Mouse (Mus musculus) heart, adult 2 months (tissue): ENCODE results near the gene Tbc1d9. TPM values are rescaled to one million over a fixed set of nuclear protein-coding genes. Genes with fewer than 3 reads are reported as not detected.

Experiments
- DNase-seq, 2 experiments: peaks; one replicate each; pipeline ENCODE4 v3.0.0; 2021
- H3K27ac ChIP-seq: fragments of 200-600 bp; 2 replicates; pipeline ENCODE4 v1.8.1; 2022
- H3K27me3 ChIP-seq: fragments of 200-500 bp; 2 replicates; pipeline ENCODE4 v1.6.1; 2012; ENCODE audit warnings: mild to moderate bottlenecking, low read length, inconsistent platforms, mixed read lengths; ENCODE audit not compliant: control insufficient read depth, insufficient read depth
- H3K36me3 ChIP-seq: fragments of 200-500 bp; 2 replicates; pipeline ENCODE4 v1.6.1; 2012; ENCODE audit warnings: low read length, inconsistent platforms; ENCODE audit not compliant: control insufficient read depth, insufficient read depth
- H3K4me1 ChIP-seq: fragments of 200-500 bp; 2 replicates; pipeline ENCODE4 v1.6.1; 2011; ENCODE audit warnings: low read length; ENCODE audit not compliant: control insufficient read depth, insufficient read depth
- H3K4me3 ChIP-seq: fragments of 200-600 bp; 2 replicates; pipeline ENCODE4 v1.8.1; 2022
- H3K79me2 ChIP-seq: fragments of 200-500 bp; replicated peaks from 2 replicates; pipeline ENCODE4 v1.6.1; 2012; ENCODE audit warnings: mild to moderate bottlenecking, inconsistent platforms, low read length, moderate library complexity, mixed read lengths; ENCODE audit not compliant: control insufficient read depth, insufficient read depth
- H3K9ac ChIP-seq: fragments of 200-500 bp; 2 replicates; pipeline ENCODE4 v1.6.1; 2012; ENCODE audit warnings: low read depth, mild to moderate bottlenecking, control low read depth, inconsistent platforms, low read length, mixed read lengths
- CTCF ChIP-seq: fragments of 200-600 bp; IDR thresholded peaks from 2 replicates; pipeline ENCODE4 v1.8.1; 2022; ENCODE audit warnings: antibody characterized with exemption, mild to moderate bottlenecking, moderate library complexity
- EP300 ChIP-seq: fragments of 200-500 bp; IDR thresholded peaks from 2 replicates; pipeline ENCODE4 v1.6.1; 2011; ENCODE audit warnings: low read depth, low read length, control low read depth; ENCODE audit not compliant: insufficient read depth
- POLR2A ChIP-seq: fragments of 200-500 bp; IDR thresholded peaks from 2 replicates; pipeline ENCODE4 v1.6.1; 2011; ENCODE audit warnings: mild to moderate bottlenecking, low read depth, low read length, control low read depth; ENCODE audit not compliant: insufficient read depth
- WGBS: fragments of 180-500 bp; shearing (Covaris S2); methylation state at CpG from one replicate; pipeline ENCODE4 v1.1.7; 2018; 5-methylcytosine and 5-hydroxymethylcytosine counted together
- intact Hi-C: fragments of 180-260 bp; cut with DNase I; formaldehyde crosslinking; loops from one replicate; pipeline ENCODE4 v1.15.1; 2025
- polyA plus RNA-seq: library from polyadenylated mRNA; depleted of rRNA; stranded (reverse); fragments of >200 nt; gene quantifications from 2 replicates; pipeline ENCODE4 v1.2.3, GENCODE M21; 2012
- total RNA-seq, 2 experiments: library from RNA; stranded (reverse); gene quantifications; 2 replicates each; pipeline ENCODE4 v1.2.3; 2021

The Tbc1d9 gene
- total and polyA plus RNA-seq, 3 experiments, result 2.3 to 2.6 (median 2.4) TPM

DNA sequence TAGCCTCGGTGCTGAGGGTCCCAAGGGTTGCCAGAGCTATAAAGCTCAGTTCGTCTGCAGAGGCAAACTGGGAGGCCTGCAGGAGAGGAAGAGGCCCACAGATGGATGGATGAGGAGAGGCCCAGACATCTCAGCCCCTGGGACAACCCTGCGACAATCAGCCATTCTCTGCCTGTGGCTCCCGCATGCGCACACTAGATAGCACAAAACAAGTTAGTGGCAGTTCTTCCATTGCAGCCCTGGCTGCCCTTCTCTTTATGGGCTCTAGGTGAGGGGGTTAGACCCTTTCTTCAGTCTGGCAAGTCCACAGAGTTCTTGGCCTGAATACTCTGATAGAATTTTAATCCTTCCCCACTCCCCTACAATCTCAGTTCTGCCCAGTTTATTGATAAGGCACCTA, 87.6 kb downstream of the Tbc1d9 start:
- intact Hi-C loops, result no loop called here
- H3K4me1 ChIP-seq, result no peaks in the 10 kb centered on the region
- H3K79me2 ChIP-seq, result no peaks in the 10 kb centered on the region
- no peak overlapping the region for H3K4me3 ChIP-seq
- no peaks in the 10 kb centered on the region for H3K36me3 ChIP-seq
- H3K27ac ChIP-seq, result no peak overlapping the region
- DNase-seq, result no peak
- 84% methylated on average over 5 of the region's 5 CpGs for WGBS
- H3K9ac ChIP-seq, result no peak overlapping the region
- H3K27me3 ChIP-seq, result no peaks in the 10 kb centered on the region
- no peak for TF ChIP-seq EP300
- TF ChIP-seq CTCF, result no peak
- TF ChIP-seq POLR2A, result no peak

- Histone ChIP-seq H3K4me1 (no peaks in the 10 kb centered on the region), H3K4me3 (no peak overlapping the region), H3K9ac (no peak overlapping the region), H3K79me2 (no peaks in the 10 kb centered on the region), H3K27me3 (no peaks in the 10 kb centered on the region), H3K36me3 (no peaks in the 10 kb centered on the region), H3K27ac (no peak overlapping the region)
- TF ChIP-seq EP300 (no peak), POLR2A (no peak), CTCF (no peak)
- WGBS, result 91% methylated on average over 5 of the region's 5 CpGs
- intact Hi-C loops, result no loop called here
- no peak for DNase-seq
Observed at GRCm38 (mm10) chr8:83257631-83258030, 92.5 kb downstream of the Tbc1d9 start.

GRCm38 (mm10) chr8:83260418-83261215, 95.5 kb downstream of the Tbc1d9 start:
- Histone ChIP-seq H3K9ac (no peak overlapping the region), H3K36me3 (no peaks in the 10 kb centered on the region), H3K4me3 (no peak overlapping the region), H3K27me3 (no peaks in the 10 kb centered on the region), H3K4me1 (no peaks in the 10 kb centered on the region), H3K27ac (no peak overlapping the region), H3K79me2 (no peaks in the 10 kb centered on the region)
- TF ChIP-seq CTCF, result peak; percentile 95
- no peak for TF ChIP-seq EP300
- TF ChIP-seq POLR2A, result no peak
- DNase-seq, result peak; percentile 43
- intact Hi-C loops, result loop anchor here (1.0 kb wide), 2 partner anchors 82 to 160 kb away; no protein-coding TSS in a partner anchor
- WGBS, result 73% methylated on average over 16 of the region's 16 CpGs

DNA sequence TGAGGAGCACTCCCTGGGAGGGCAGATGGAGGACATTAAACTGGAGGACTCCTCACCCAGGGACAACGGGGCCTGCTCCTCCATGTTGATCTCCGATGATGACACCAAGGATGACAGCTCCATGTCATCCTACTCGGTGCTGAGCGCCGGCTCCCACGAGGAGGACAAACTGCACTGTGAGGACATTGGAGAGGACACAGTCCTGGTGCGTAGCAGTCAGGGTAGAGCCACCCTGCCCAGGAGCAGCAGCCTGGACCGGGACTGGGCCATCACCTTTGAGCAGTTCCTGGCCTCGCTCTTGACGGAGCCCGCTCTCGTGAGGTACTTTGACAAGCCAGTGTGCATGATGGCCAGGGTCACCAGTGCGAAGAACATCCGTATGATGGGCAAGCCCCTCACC, 106.0 kb downstream of the Tbc1d9 start:
- H3K36me3 ChIP-seq, result no peaks in the 10 kb centered on the region
- H3K27me3 ChIP-seq, result no peaks in the 10 kb centered on the region
- no peak for DNase-seq
- no peak overlapping the region for H3K9ac ChIP-seq
- H3K4me1 ChIP-seq, result no peaks in the 10 kb centered on the region
- 95% methylated on average over 14 of the region's 14 CpGs for WGBS
- no peak for TF ChIP-seq CTCF
- no peak for TF ChIP-seq POLR2A
- TF ChIP-seq EP300, result no peak
- H3K4me3 ChIP-seq, result no peak overlapping the region
- no peak overlapping the region for H3K27ac ChIP-seq
- intact Hi-C loops, result no loop called here
- no peaks in the 10 kb centered on the region for H3K79me2 ChIP-seq

DNA sequence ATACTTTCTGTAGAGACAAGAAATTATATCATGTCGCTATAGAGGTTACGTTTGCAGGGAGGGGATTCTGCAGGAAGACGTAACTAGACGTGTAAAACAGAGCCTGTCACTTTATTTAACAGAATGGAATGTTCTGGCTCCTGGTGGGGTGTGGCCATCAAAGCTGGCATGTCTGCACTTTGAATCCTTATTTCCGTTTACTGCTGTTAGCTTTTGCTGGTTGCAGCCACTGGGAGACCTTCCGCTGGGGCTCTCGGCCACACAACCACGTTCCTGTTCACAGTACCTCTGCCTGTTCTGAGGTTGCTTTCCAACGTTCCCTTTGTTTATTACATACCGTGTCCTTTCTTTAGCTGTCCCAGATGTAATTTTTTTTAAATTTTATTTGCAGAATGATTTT, 107.3 kb downstream of the Tbc1d9 start:
- no peak for TF ChIP-seq EP300
- no peak for TF ChIP-seq CTCF
- no peak for TF ChIP-seq POLR2A
- no peak overlapping the region for H3K4me3 ChIP-seq
- H3K9ac ChIP-seq, result no peak overlapping the region
- H3K27ac ChIP-seq, result no peak overlapping the region
- 62% methylated on average over 10 of the region's 10 CpGs for WGBS
- no peaks in the 10 kb centered on the region for H3K79me2 ChIP-seq
- no peak for DNase-seq
- intact Hi-C loops, result no loop called here
- H3K27me3 ChIP-seq, result no peaks in the 10 kb centered on the region
- H3K4me1 ChIP-seq, result no peaks in the 10 kb centered on the region
- no peaks in the 10 kb centered on the region for H3K36me3 ChIP-seq

GRCm38 (mm10) chr8:83274470-83274869, 109.3 kb downstream of the Tbc1d9 start:
- Histone ChIP-seq H3K9ac (no peak overlapping the region), H3K4me3 (no peak overlapping the region), H3K27ac (no peak overlapping the region), H3K4me1 (no peaks in the 10 kb centered on the region), H3K79me2 (no peaks in the 10 kb centered on the region), H3K27me3 (no peaks in the 10 kb centered on the region), H3K36me3 (no peaks in the 10 kb centered on the region)
- TF ChIP-seq CTCF (no peak), POLR2A (no peak), EP300 (no peak)
- intact Hi-C loops, result no loop called here
- 45% methylated on average over 11 of the region's 11 CpGs for whole genome bisulfite sequencing
- DNase-seq, result no peak
